Mouse (Mus musculus) kidney, postnatal 0 days (tissue): Measurements from ENCODE around the gene Foxo6. TPM values are rescaled to one million over a fixed set of nuclear protein-coding genes. Genes with fewer than 3 reads are reported as not detected.

ENCODE experiments used
- ATAC-seq: fragments of 200-750 bp; cut with Nextera tagmentation; replicated peaks from 2 replicates; pipeline ENCODE4 v1.8.0; 2017; ENCODE audit warnings: low read depth, moderate number of reproducible peaks, moderate TSS enrichment, moderate library complexity; ENCODE audit not compliant: low FRiP score
- DNase-seq: peaks from one replicate; pipeline ENCODE4 v3.0.0-alpha.2; 2016; ENCODE audit warnings: low spot score
- H3K27ac ChIP-seq: fragments of 300-500 bp; sonication (generic); 2 replicates; pipeline ENCODE4 v1.5.1; 2014; ENCODE audit warnings: mild to moderate bottlenecking
- H3K27me3 ChIP-seq: fragments of 300-500 bp; sonication (generic); 2 replicates; pipeline ENCODE4 v1.6.1; 2014; ENCODE audit warnings: low read length, mixed read lengths; ENCODE audit not compliant: insufficient read depth
- H3K36me3 ChIP-seq: fragments of 300-500 bp; sonication (generic); 2 replicates; pipeline ENCODE4 v1.6.1; 2014; ENCODE audit warnings: low read length, mixed read lengths; ENCODE audit not compliant: insufficient read depth
- H3K4me1 ChIP-seq: fragments of 300-500 bp; sonication (generic); replicated peaks from 2 replicates; pipeline ENCODE4 v1.6.1; 2014; ENCODE audit warnings: antibody characterized with exemption, low read length, mixed read lengths; ENCODE audit not compliant: insufficient read depth
- H3K4me2 ChIP-seq: fragments of 300-500 bp; sonication (generic); 2 replicates; pipeline ENCODE4 v1.6.1; 2014; ENCODE audit warnings: mild to moderate bottlenecking, low read length, moderate library complexity, mixed read lengths
- H3K4me3 ChIP-seq: fragments of 300-500 bp; sonication (generic); replicated peaks from 2 replicates; pipeline ENCODE4 v1.5.1; 2014; ENCODE audit warnings: low read depth, low read length
- H3K9ac ChIP-seq: fragments of 300-500 bp; sonication (generic); 2 replicates; pipeline ENCODE4 v1.6.1; 2014; ENCODE audit warnings: low read depth, low read length
- H3K9me3 ChIP-seq: fragments of 300-500 bp; sonication (generic); replicated peaks from 2 replicates; pipeline ENCODE4 v1.6.1; 2016; ENCODE audit warnings: low read length, inconsistent platforms, mixed read lengths
- CTCF ChIP-seq: IDR thresholded peaks from 2 replicates; pipeline ENCODE4 v1.5.1; 2016; ENCODE audit warnings: antibody characterized with exemption, low read depth, mild to moderate bottlenecking, moderate library complexity
- WGBS: fragments of 180-500 bp; shearing (Covaris S2); extraction: QIAGEN DNeasy Blood & Tissue Kit; methylation state at CpG from one replicate; pipeline ENCODE4 v1.1.7; 2014; 5-methylcytosine and 5-hydroxymethylcytosine counted together
- polyA plus RNA-seq: library from polyadenylated mRNA; unstranded; fragments of >200 nt; fragmentation: Nextera tagmentation; extraction: Ambion mirVana; gene quantifications from 2 replicates; pipeline ENCODE4 v1.2.1, GENCODE M21; 2015

The Foxo6 gene
- polyA plus RNA-seq, 1 experiment from 2014 or later: 0.11 TPM

GRCm38 (mm10) chr4:120286761-120287241 is 348 bp downstream of the Foxo6 start:
- ATAC-seq: peak; percentile 14
- WGBS: under 1% methylated on average over 52 of the region's 53 CpGs

GRCm38 (mm10) chr4:120285730-120286129 is 1.4 kb downstream of the Foxo6 start:
- peaks cover 35% of the 10 kb centered on the region; the same call in 1 of the 2 replicates for H3K27me3 ChIP-seq
- DNase-seq (no peak), ATAC-seq (no peak)
- no peaks in the 10 kb centered on the region for H3K36me3 ChIP-seq
- no peaks in the 10 kb centered on the region for H3K9me3 ChIP-seq
- TF ChIP-seq CTCF: no peak
- WGBS: 82% methylated on average over 1 of the region's 1 CpGs
- H3K9ac ChIP-seq: no peak overlapping the region
- no peak overlapping the region for H3K4me2 ChIP-seq
- no peak overlapping the region for H3K4me3 ChIP-seq
- H3K4me1 ChIP-seq: peaks cover 24% of the 10 kb centered on the region
- no peak overlapping the region for H3K27ac ChIP-seq

More at GRCm38 (mm10) chr4:120286761-120287241, 348 bp downstream of the Foxo6 start:
- Histone ChIP-seq H3K27ac (no peak overlapping the region), H3K9ac (peak overlapping the region; percentile 52), H3K4me1 (peaks cover 24% of the 10 kb centered on the region), H3K36me3 (no peaks in the 10 kb centered on the region), H3K4me3 (peak overlapping the region; percentile 58), H3K9me3 (no peaks in the 10 kb centered on the region), H3K4me2 (peak overlapping the region; percentile 99), H3K27me3 (peaks cover 29% of the 10 kb centered on the region; the same call in 1 of the 2 replicates)
- no peak for TF ChIP-seq CTCF
- peak; percentile 21 for DNase-seq

GRCm38 (mm10) chr4:120285223-120285622 is 1.9 kb downstream of the Foxo6 start:
- H3K36me3 ChIP-seq: no peaks in the 10 kb centered on the region
- ATAC-seq (no peak), DNase-seq (no peak)
- no peak overlapping the region for H3K27ac ChIP-seq
- no peak overlapping the region for H3K4me3 ChIP-seq
- WGBS: 65% methylated on average over 3 of the region's 3 CpGs
- H3K4me2 ChIP-seq: no peak overlapping the region
- peaks cover 38% of the 10 kb centered on the region; the same call in 1 of the 2 replicates for H3K27me3 ChIP-seq
- no peaks in the 10 kb centered on the region for H3K9me3 ChIP-seq
- no peak overlapping the region for H3K9ac ChIP-seq
- no peak for TF ChIP-seq CTCF
- peaks cover 24% of the 10 kb centered on the region for H3K4me1 ChIP-seq

- 68% methylated on average over 1 of the region's 1 CpGs for WGBS
- Histone ChIP-seq H3K27me3 (peaks cover 38% of the 10 kb centered on the region; the same call in 1 of the 2 replicates), H3K36me3 (no peaks in the 10 kb centered on the region), H3K9ac (no peak overlapping the region), H3K9me3 (no peaks in the 10 kb centered on the region), H3K4me2 (no peak overlapping the region), H3K27ac (no peak overlapping the region), H3K4me3 (no peak overlapping the region), H3K4me1 (peaks cover 24% of the 10 kb centered on the region)
- ATAC-seq (no peak), DNase-seq (peak; percentile 22)
- TF ChIP-seq CTCF: peak; percentile 45
Observed at GRCm38 (mm10) chr4:120284187-120284586, 3.0 kb downstream of the Foxo6 start.

- 12% methylated on average over 6 of the region's 6 CpGs for WGBS
- H3K9me3 ChIP-seq: no peaks in the 10 kb centered on the region
- H3K27me3 ChIP-seq: peaks cover 31% of the 10 kb centered on the region; the same call in 1 of the 2 replicates
Observed at GRCm38 (mm10) chr4:120283141-120283540, 4.0 kb downstream of the Foxo6 start.

GRCm38 (mm10) chr4:120282568-120283091 is 4.5 kb downstream of the Foxo6 start:
- WGBS: under 1% methylated on average over 47 of the region's 47 CpGs
- peaks cover 31% of the 10 kb centered on the region; the same call in 1 of the 2 replicates for H3K27me3 ChIP-seq
- H3K9ac ChIP-seq: peak overlapping the region; percentile 62
- peak overlapping the region; percentile 91 for H3K4me2 ChIP-seq
- H3K4me3 ChIP-seq: peak overlapping the region; percentile 44
- no peaks in the 10 kb centered on the region for H3K9me3 ChIP-seq
- H3K27ac ChIP-seq: no peak overlapping the region; the same call in 1 of the 2 replicates
- H3K4me1 ChIP-seq: peaks cover 24% of the 10 kb centered on the region
- ATAC-seq (no peak), DNase-seq (no peak)
- TF ChIP-seq CTCF: no peak
- no peaks in the 10 kb centered on the region for H3K36me3 ChIP-seq

More at GRCm38 (mm10) chr4:120283141-120283540, 4.0 kb downstream of the Foxo6 start:
- Histone ChIP-seq H3K27ac (no peak overlapping the region), H3K4me3 (peak overlapping the region; percentile 44), H3K4me2 (peak overlapping the region; percentile 91), H3K9ac (peak overlapping the region; percentile 62), H3K36me3 (no peaks in the 10 kb centered on the region), H3K4me1 (peaks cover 24% of the 10 kb centered on the region)
- DNase-seq (peak; percentile 90), ATAC-seq (peak; percentile 50)
- no peak for TF ChIP-seq CTCF
